Mouse (Mus musculus) liver, postnatal 0 days (tissue): ENCODE data around the gene Gm10842.
"Not testable (repeated sequence)": the region's sequence is repeated elsewhere in the genome, so short reads cannot be mapped to it uniquely, and the experiment has no call there.

Experiments
- CTCF ChIP-seq: sonication (generic); IDR thresholded peaks from 2 replicates; pipeline ENCODE4 v1.5.1; 2016; ENCODE audit warnings: antibody characterized with exemption, low read depth
- EP300 ChIP-seq: IDR thresholded peaks from 2 replicates; pipeline ENCODE4 v1.6.1; 2016; ENCODE audit warnings: antibody characterized with exemption, low read depth, mild to moderate bottlenecking

GRCm38 (mm10) chr11:105137255-105137654, 9.4 kb upstream of the Gm10842 start:
- not testable (repeated sequence) for TF ChIP-seq CTCF, EP300
